Mouse (Mus musculus): ENCODE data around the gene Gm5150. TPM values are rescaled to one million over a fixed set of nuclear protein-coding genes. Genes with fewer than 3 reads are reported as not detected.

The Gm5150 gene
- polyA plus RNA-seq, 1 experiment, result not detected

GRCm38 (mm10) chr3:15982216-15982615, 24.0 kb downstream of the Gm5150 start:
- H3K4me3 ChIP-seq (ENCODE audit: insufficient read depth, low read depth, low read length), result no peak overlapping the region
- WGBS, result 59% methylated on average over 3 of the region's 3 CpGs
- no peak for TF ChIP-seq POLR2A (IDR thresholded peaks at IDR 0.05; ENCODE audit: insufficient read depth, low read depth, low read length)
- no peak for TF ChIP-seq CTCF (IDR thresholded peaks at IDR 0.05; ENCODE audit: insufficient read depth, low read depth, low read length)

GRCm38 (mm10) chr3:15956921-15957320, 49.3 kb downstream of the Gm5150 start:
- Histone ChIP-seq H3K27ac (ENCODE audit: insufficient read depth, low read depth, low read length) (no peak overlapping the region), H3K4me1 (ENCODE audit: control insufficient read depth, insufficient read depth, low read length) (no peaks in the 10 kb centered on the region), H3K4me3 (ENCODE audit: insufficient read depth, low read depth, low read length) (no peak overlapping the region)
- no peak for TF ChIP-seq POLR2A (IDR thresholded peaks at IDR 0.05; ENCODE audit: insufficient read depth, low read depth, low read length)
- no peak for TF ChIP-seq CTCF (IDR thresholded peaks at IDR 0.05; ENCODE audit: insufficient read depth, low read depth, low read length)

More at GRCm38 (mm10) chr3:15982216-15982615, 24.0 kb downstream of the Gm5150 start:
- H3K4me1 ChIP-seq (ENCODE audit: control insufficient read depth, insufficient read depth, low read length), result no peaks in the 10 kb centered on the region
- no peak overlapping the region for H3K27ac ChIP-seq (ENCODE audit: insufficient read depth, low read depth, low read length)

Other genes with a start within 250 kb of the Gm5150 start
- gene Sirpb1c, start 157.9 kb downstream of the Gm5150 start, polyA plus RNA-seq (2012; ENCODE audit: insufficient read depth, insufficient read length, low replicate concordance, missing spikeins), result not detected in 2 replicates

Data from olfactory bulb, adult 2 months (tissue).